Mouse (Mus musculus): ENCODE measurements around the gene Sprr2j-ps. TPM values are rescaled to one million over a fixed set of nuclear protein-coding genes. Genes with fewer than 3 reads are reported as not detected.

Sprr2j-ps gene
- polyA plus RNA-seq (2012; rRNA removed), result not detected in 2 replicates

- no peak within 1 kb of the TSS for H3K27ac ChIP-seq (ENCODE audit: insufficient read depth, low read length)
- no peaks in the 10 kb centered on the region for H3K4me1 ChIP-seq (ENCODE audit: control insufficient read depth, insufficient read depth, low read length)
- TF ChIP-seq POLR2A (IDR thresholded peaks at IDR 0.05; ENCODE audit: extremely low read depth, insufficient read depth, low read length) (no peak), CTCF (IDR thresholded peaks at IDR 0.05; ENCODE audit: extremely low read depth, insufficient read depth, low read length) (no peak)
- no peak within 1 kb of the TSS for H3K4me3 ChIP-seq (ENCODE audit: insufficient read depth, low read length)
Observed at GRCm38 (mm10) chr3:92417782-92418181, at the start of gene Sprr2j-ps. Sprr2j-ps (plus strand) TSS chr3:92418082.

GRCm38 (mm10) chr3:92373613-92374012 lies 44.3 kb upstream of the Sprr2j-ps start:
- H3K4me1 ChIP-seq (ENCODE audit: control insufficient read depth, insufficient read depth, low read length), result no peaks in the 10 kb centered on the region
- no peak overlapping the region for H3K4me3 ChIP-seq (ENCODE audit: insufficient read depth, low read length)
- no peak overlapping the region for H3K27ac ChIP-seq (ENCODE audit: insufficient read depth, low read length)
- TF ChIP-seq CTCF (IDR thresholded peaks at IDR 0.05; ENCODE audit: extremely low read depth, insufficient read depth, low read length) (no peak), POLR2A (IDR thresholded peaks at IDR 0.05; ENCODE audit: extremely low read depth, insufficient read depth, low read length) (no peak)

GRCm38 (mm10) chr3:92385385-92385784 lies 32.5 kb upstream of the Sprr2j-ps start, which contains the start of gene Sprr2h:
Sprr2h (plus strand) TSS chr3:92385685.
- H3K4me3 ChIP-seq (ENCODE audit: insufficient read depth, low read length), result no peak within 1 kb of the TSS
- TF ChIP-seq CTCF (IDR thresholded peaks at IDR 0.05; ENCODE audit: extremely low read depth, insufficient read depth, low read length) (no peak), POLR2A (IDR thresholded peaks at IDR 0.05; ENCODE audit: extremely low read depth, insufficient read depth, low read length) (no peak)

GRCm38 (mm10) chr3:92394301-92394700 lies 23.6 kb upstream of the Sprr2j-ps start:
- no peak overlapping the region for H3K27ac ChIP-seq (ENCODE audit: insufficient read depth, low read length)
- H3K4me3 ChIP-seq (ENCODE audit: insufficient read depth, low read length), result no peak overlapping the region
- TF ChIP-seq CTCF (IDR thresholded peaks at IDR 0.05; ENCODE audit: extremely low read depth, insufficient read depth, low read length) (no peak), POLR2A (IDR thresholded peaks at IDR 0.05; ENCODE audit: extremely low read depth, insufficient read depth, low read length) (no peak)
- no peaks in the 10 kb centered on the region for H3K4me1 ChIP-seq (ENCODE audit: control insufficient read depth, insufficient read depth, low read length)

More at GRCm38 (mm10) chr3:92385385-92385784, 32.5 kb upstream of the Sprr2j-ps start, which contains the start of gene Sprr2h:
- no peak within 1 kb of the TSS for H3K27ac ChIP-seq (ENCODE audit: insufficient read depth, low read length)
- no peaks in the 10 kb centered on the region for H3K4me1 ChIP-seq (ENCODE audit: control insufficient read depth, insufficient read depth, low read length)

- Histone ChIP-seq H3K4me3 (ENCODE audit: insufficient read depth, low read length) (no peak within 1 kb of the TSS), H3K4me1 (ENCODE audit: control insufficient read depth, insufficient read depth, low read length) (no peaks in the 10 kb centered on the region), H3K27ac (ENCODE audit: insufficient read depth, low read length) (no peak within 1 kb of the TSS)
- TF ChIP-seq CTCF (IDR thresholded peaks at IDR 0.05; ENCODE audit: extremely low read depth, insufficient read depth, low read length) (no peak), POLR2A (IDR thresholded peaks at IDR 0.05; ENCODE audit: extremely low read depth, insufficient read depth, low read length) (no peak)
Observed at GRCm38 (mm10) chr3:92407691-92408090, 10.2 kb upstream of the Sprr2j-ps start, which contains the start of gene Sprr2i. Sprr2i (plus strand) TSS chr3:92407991.

GRCm38 (mm10) chr3:92429323-92429722 lies 11.4 kb downstream of the Sprr2j-ps start, which contains the start of gene Gm9774:
Gm9774 (minus strand) TSS chr3:92429423.
- Histone ChIP-seq H3K4me1 (ENCODE audit: control insufficient read depth, insufficient read depth, low read length) (no peaks in the 10 kb centered on the region), H3K27ac (ENCODE audit: insufficient read depth, low read length) (no peak within 1 kb of the TSS), H3K4me3 (ENCODE audit: insufficient read depth, low read length) (no peak within 1 kb of the TSS)
- TF ChIP-seq POLR2A (IDR thresholded peaks at IDR 0.05; ENCODE audit: extremely low read depth, insufficient read depth, low read length), result no peak
- no peak for TF ChIP-seq CTCF (IDR thresholded peaks at IDR 0.05; ENCODE audit: extremely low read depth, insufficient read depth, low read length)

- no peak within 1 kb of the TSS for H3K27ac ChIP-seq (ENCODE audit: insufficient read depth, low read length)
Observed at GRCm38 (mm10) chr3:92432282-92432681, 14.4 kb downstream of the Sprr2j-ps start, which contains the start of gene Sprr2k. Sprr2k (plus strand) TSS chr3:92432582.

GRCm38 (mm10) chr3:92438689-92439088 lies 20.8 kb downstream of the Sprr2j-ps start, which contains the start of gene Sprr1b:
Sprr1b (minus strand) TSS chr3:92438789.
- Histone ChIP-seq H3K4me3 (ENCODE audit: insufficient read depth, low read length) (no peak within 1 kb of the TSS), H3K4me1 (ENCODE audit: control insufficient read depth, insufficient read depth, low read length) (no peaks in the 10 kb centered on the region), H3K27ac (ENCODE audit: insufficient read depth, low read length) (no peak within 1 kb of the TSS)
- TF ChIP-seq CTCF (IDR thresholded peaks at IDR 0.05; ENCODE audit: extremely low read depth, insufficient read depth, low read length), result no peak
- TF ChIP-seq POLR2A (IDR thresholded peaks at IDR 0.05; ENCODE audit: extremely low read depth, insufficient read depth, low read length), result no peak

More at GRCm38 (mm10) chr3:92432282-92432681, 14.4 kb downstream of the Sprr2j-ps start, which contains the start of gene Sprr2k:
- Histone ChIP-seq H3K4me3 (ENCODE audit: insufficient read depth, low read length) (no peak within 1 kb of the TSS), H3K4me1 (ENCODE audit: control insufficient read depth, insufficient read depth, low read length) (no peaks in the 10 kb centered on the region)
- no peak for TF ChIP-seq CTCF (IDR thresholded peaks at IDR 0.05; ENCODE audit: extremely low read depth, insufficient read depth, low read length)
- TF ChIP-seq POLR2A (IDR thresholded peaks at IDR 0.05; ENCODE audit: extremely low read depth, insufficient read depth, low read length), result no peak

GRCm38 (mm10) chr3:92440177-92440576 lies 22.3 kb downstream of the Sprr2j-ps start:
- Histone ChIP-seq H3K27ac (ENCODE audit: insufficient read depth, low read length) (no peak overlapping the region), H3K4me3 (ENCODE audit: insufficient read depth, low read length) (no peak overlapping the region), H3K4me1 (ENCODE audit: control insufficient read depth, insufficient read depth, low read length) (no peaks in the 10 kb centered on the region)
- TF ChIP-seq POLR2A (IDR thresholded peaks at IDR 0.05; ENCODE audit: extremely low read depth, insufficient read depth, low read length), result no peak
- no peak for TF ChIP-seq CTCF (IDR thresholded peaks at IDR 0.05; ENCODE audit: extremely low read depth, insufficient read depth, low read length)

GRCm38 (mm10) chr3:92455151-92455550 lies 37.3 kb downstream of the Sprr2j-ps start:
- Histone ChIP-seq H3K4me3 (ENCODE audit: insufficient read depth, low read length) (no peak overlapping the region), H3K4me1 (ENCODE audit: control insufficient read depth, insufficient read depth, low read length) (no peaks in the 10 kb centered on the region), H3K27ac (ENCODE audit: insufficient read depth, low read length) (no peak overlapping the region)
- TF ChIP-seq CTCF (IDR thresholded peaks at IDR 0.05; ENCODE audit: extremely low read depth, insufficient read depth, low read length) (no peak), POLR2A (IDR thresholded peaks at IDR 0.05; ENCODE audit: extremely low read depth, insufficient read depth, low read length) (no peak)

All from cortical plate, adult 2 months (tissue).